Mouse (Mus musculus) G1E (cell line): Measurements from ENCODE around the gene Dock2.
"Not testable (repeated sequence)": the region's sequence is repeated elsewhere in the genome, so short reads cannot be mapped to it uniquely, and the experiment has no call there.

Experiments used
- CTCF ChIP-seq: IDR thresholded peaks from 2 replicates; pipeline ENCODE4 v1.5.1; 2012; ENCODE audit warnings: low read depth, low read length, inconsistent platforms, mixed read lengths
- GATA1 ChIP-seq: IDR thresholded peaks from 2 replicates; pipeline ENCODE4 v1.6.1; 2012; ENCODE audit warnings: borderline replicate concordance, low read length, inconsistent platforms, mixed read lengths
- GATA2 ChIP-seq: IDR thresholded peaks from 2 replicates; pipeline ENCODE4 v1.6.1; 2012; ENCODE audit warnings: low read depth, low read length, inconsistent platforms, borderline replicate concordance

DNA sequence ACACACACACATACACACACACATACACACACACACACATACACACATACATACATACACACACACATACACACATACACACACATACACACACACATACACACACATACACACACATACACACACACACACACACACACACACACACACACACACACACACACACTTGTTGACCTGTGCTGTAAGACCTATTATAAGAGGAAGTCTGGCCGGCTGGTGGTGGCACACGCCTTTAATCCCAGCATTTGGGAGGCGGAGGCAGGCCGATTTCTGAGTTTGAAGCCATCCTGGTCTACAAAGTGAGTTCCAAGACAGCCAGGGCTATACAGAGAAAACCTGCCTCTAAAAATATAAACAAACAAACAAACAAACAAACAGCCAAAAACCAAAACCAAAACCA, 563.1 kb downstream of the Dock2 start:
- TF ChIP-seq GATA2, CTCF, GATA1: not testable (repeated sequence)
